Mouse (Mus musculus) lung, postnatal 0 days (tissue): Measurements from ENCODE around the gene Pappa2. TPM values are rescaled to one million over a fixed set of nuclear protein-coding genes. Genes with fewer than 3 reads are reported as not detected.
A peak's percentile ranks its signal among the peaks of the same experiment; 100 is the strongest.

Experiments
- ATAC-seq: fragments of 200-750 bp; cut with Nextera tagmentation; 2 replicates; pipeline ENCODE4 v1.8.0; 2017; ENCODE audit warnings: moderate library complexity
- DNase-seq: peaks from one replicate; pipeline ENCODE4 v3.0.0-alpha.2; 2016; ENCODE audit warnings: low spot score
- H3K27ac ChIP-seq: fragments of 300-500 bp; sonication (generic); 2 replicates; pipeline ENCODE4 v1.5.1; 2014; ENCODE audit warnings: antibody characterized with exemption, mild to moderate bottlenecking, low read length, mixed read lengths
- H3K27me3 ChIP-seq: fragments of 300-500 bp; sonication (generic); replicated peaks from 2 replicates; pipeline ENCODE4 v1.6.1; 2014; ENCODE audit warnings: low read length, mixed read lengths; ENCODE audit not compliant: insufficient read depth
- H3K36me3 ChIP-seq: fragments of 300-500 bp; sonication (generic); 2 replicates; pipeline ENCODE4 v1.6.1; 2014; ENCODE audit warnings: low read length, mixed read lengths; ENCODE audit not compliant: insufficient read depth
- H3K4me1 ChIP-seq: fragments of 300-500 bp; sonication (generic); 2 replicates; pipeline ENCODE4 v1.6.1; 2014; ENCODE audit warnings: antibody characterized with exemption, low read depth, low read length, mixed read lengths; ENCODE audit not compliant: insufficient read depth
- H3K4me2 ChIP-seq: fragments of 300-500 bp; sonication (generic); replicated peaks from 2 replicates; pipeline ENCODE4 v1.6.1; 2014; ENCODE audit warnings: low read depth, mild to moderate bottlenecking, low read length, moderate library complexity, mixed read lengths
- H3K4me3 ChIP-seq: fragments of 300-500 bp; sonication (generic); 2 replicates; pipeline ENCODE4 v1.5.1; 2014; ENCODE audit warnings: low read depth, low read length
- H3K9ac ChIP-seq: fragments of 300-500 bp; sonication (generic); replicated peaks from 2 replicates; pipeline ENCODE4 v1.6.1; 2014; ENCODE audit warnings: low read depth, mild to moderate bottlenecking
- H3K9me3 ChIP-seq: fragments of 300-500 bp; sonication (generic); 2 replicates; pipeline ENCODE4 v1.6.1; 2016; ENCODE audit warnings: low read length, mixed read lengths
- CTCF ChIP-seq: IDR thresholded peaks from 2 replicates; pipeline ENCODE4 v1.5.1; 2016; ENCODE audit warnings: antibody characterized with exemption, mild to moderate bottlenecking
- EP300 ChIP-seq: IDR thresholded peaks from 2 replicates; pipeline ENCODE4 v1.6.1; 2016; ENCODE audit warnings: antibody characterized with exemption, mild to moderate bottlenecking, control low read depth
- WGBS: fragments of 180-500 bp; shearing (Covaris S2); extraction: QIAGEN DNeasy Blood & Tissue Kit; methylation state at CpG from one replicate; pipeline ENCODE4 v1.1.7; 2014; 5-methylcytosine and 5-hydroxymethylcytosine counted together
- polyA plus RNA-seq: library from polyadenylated mRNA; unstranded; fragments of >200 nt; fragmentation: Nextera tagmentation; extraction: Ambion mirVana; gene quantifications from 2 replicates; pipeline ENCODE4 v1.2.1, GENCODE M21; 2015

Gene Pappa2
- polyA plus RNA-seq, 1 experiment from 2014 or later: 0.57 TPM

DNA sequence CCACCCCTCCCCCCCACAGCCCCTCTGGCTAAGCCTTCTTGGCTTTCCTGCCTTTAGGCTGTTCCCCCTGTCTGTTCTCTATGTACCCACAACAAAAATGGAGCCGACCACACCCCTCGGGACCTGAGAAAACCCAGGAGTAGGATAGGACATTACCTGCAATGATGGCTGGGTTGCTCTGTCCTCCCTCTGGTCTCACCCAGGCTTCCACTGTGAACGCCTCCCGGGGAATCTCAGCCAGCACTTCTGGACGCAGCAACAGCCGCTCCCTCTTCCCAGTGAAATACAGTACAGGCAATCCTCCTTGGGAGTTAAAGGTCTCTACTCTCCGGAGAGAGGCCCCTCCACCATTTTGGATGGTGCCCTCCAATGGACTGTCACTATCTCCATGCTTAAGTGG lies 23.9 kb downstream of the Pappa2 start:
- Histone ChIP-seq H3K27ac (no peak overlapping the region), H3K9me3 (no peaks in the 10 kb centered on the region), H3K9ac (no peak overlapping the region), H3K27me3 (no peaks in the 10 kb centered on the region), H3K4me3 (no peak overlapping the region), H3K36me3 (no peaks in the 10 kb centered on the region), H3K4me1 (no peaks in the 10 kb centered on the region), H3K4me2 (no peak overlapping the region)
- no peak for ATAC-seq
- no peak for TF ChIP-seq EP300
- TF ChIP-seq CTCF: no peak
- 86% methylated on average over 7 of the region's 7 CpGs for WGBS
- DNase-seq: no peak

DNA sequence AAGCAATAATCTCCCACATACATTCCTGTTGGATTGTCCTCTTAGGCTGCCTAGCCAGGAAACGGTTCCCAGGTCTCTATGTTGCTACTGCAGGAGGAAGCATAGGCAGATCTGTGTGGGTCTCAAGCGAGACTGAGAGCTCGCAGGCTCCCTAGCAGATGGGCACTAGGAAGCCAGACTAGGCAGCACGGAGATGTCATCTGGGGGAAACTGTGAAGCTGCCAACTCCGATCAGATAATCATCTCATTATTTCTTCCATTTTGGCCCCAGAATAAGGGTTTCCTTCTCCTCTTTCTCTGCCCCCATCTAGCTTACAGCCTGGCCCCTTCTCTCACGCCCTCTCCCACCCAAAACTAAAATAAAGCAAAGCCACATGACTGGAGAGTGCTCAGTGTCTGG lies 25.5 kb downstream of the Pappa2 start:
- TF ChIP-seq EP300 (no peak), CTCF (no peak)
- ATAC-seq: no peak

DNA sequence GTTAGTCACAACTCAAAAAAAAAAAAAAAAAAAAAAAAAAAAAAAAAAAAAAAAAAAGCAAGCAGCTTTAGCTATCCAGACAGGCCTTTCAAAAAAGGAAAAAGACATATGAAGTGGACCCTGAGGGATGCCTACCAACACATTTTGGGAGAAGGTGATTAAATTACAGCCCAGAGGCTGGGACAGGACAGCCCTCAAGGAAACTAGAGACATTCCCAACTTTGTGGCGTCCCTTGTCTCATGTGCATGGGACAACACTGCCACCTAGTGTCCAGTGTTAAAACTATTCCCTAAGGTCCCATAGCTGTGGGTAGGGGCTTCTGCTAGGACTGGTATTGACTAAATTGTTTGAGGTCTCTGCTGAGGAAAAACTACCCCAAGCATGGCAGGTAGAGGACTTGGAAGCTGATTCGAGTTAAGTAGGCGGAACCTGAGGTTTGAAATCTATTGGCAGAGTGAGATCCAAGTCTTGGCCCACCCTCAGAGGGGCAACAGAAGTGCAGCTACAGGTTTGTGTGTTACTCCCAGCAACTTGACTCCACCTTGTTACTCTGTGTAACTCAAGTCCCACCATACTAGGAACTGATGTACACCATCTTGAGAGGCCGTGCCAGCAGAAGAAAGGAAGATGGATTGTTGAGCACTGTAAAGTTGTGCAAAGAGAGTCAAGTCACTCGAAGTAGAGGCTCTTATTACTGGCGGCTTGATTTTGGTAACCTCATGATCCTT lies 26.6 kb downstream of the Pappa2 start:
- TF ChIP-seq CTCF (peak; percentile 96), EP300 (no peak)
- H3K27me3 ChIP-seq: no peaks in the 10 kb centered on the region
- ATAC-seq: peak; percentile 68
- WGBS: 35% methylated on average over 6 of the region's 6 CpGs
- no peak overlapping the region for H3K4me2 ChIP-seq
- no peak overlapping the region for H3K9ac ChIP-seq
- DNase-seq: peak; percentile 79
- H3K9me3 ChIP-seq: no peaks in the 10 kb centered on the region
- no peak overlapping the region for H3K4me3 ChIP-seq
- H3K27ac ChIP-seq: no peak overlapping the region
- no peaks in the 10 kb centered on the region for H3K4me1 ChIP-seq
- no peaks in the 10 kb centered on the region for H3K36me3 ChIP-seq

More for the DNA sequence above, 25.5 kb downstream of the Pappa2 start:
- H3K9ac ChIP-seq: no peak overlapping the region
- no peaks in the 10 kb centered on the region for H3K9me3 ChIP-seq
- no peaks in the 10 kb centered on the region for H3K36me3 ChIP-seq
- no peak overlapping the region for H3K27ac ChIP-seq
- no peak for DNase-seq
- WGBS: 57% methylated on average over 6 of the region's 6 CpGs
- no peaks in the 10 kb centered on the region for H3K27me3 ChIP-seq
- H3K4me2 ChIP-seq: no peak overlapping the region
- no peak overlapping the region for H3K4me3 ChIP-seq
- H3K4me1 ChIP-seq: no peaks in the 10 kb centered on the region

DNA sequence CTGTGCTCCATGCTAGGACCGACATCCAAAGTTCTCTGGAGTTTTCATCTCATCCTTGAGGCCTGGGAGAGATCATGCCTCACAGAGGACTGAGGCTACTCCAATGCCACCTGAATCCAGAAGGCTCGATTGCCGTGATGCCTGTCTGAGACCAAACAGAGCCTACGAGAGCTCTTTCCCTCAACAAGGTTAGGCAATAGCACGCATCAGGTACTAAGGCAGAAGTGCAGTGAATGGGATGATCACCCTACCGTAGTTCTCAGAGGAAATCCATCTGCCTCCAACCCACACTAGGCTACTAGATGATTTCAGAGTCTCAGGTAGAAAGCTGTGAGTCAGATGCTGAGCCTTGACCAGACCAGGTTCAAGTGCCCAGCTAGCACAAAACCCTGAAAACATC lies 31.2 kb downstream of the Pappa2 start:
- TF ChIP-seq EP300: no peak
- no peak for TF ChIP-seq CTCF
- Histone ChIP-seq H3K27me3 (no peaks in the 10 kb centered on the region), H3K4me3 (no peak overlapping the region), H3K36me3 (no peaks in the 10 kb centered on the region), H3K27ac (no peak overlapping the region), H3K4me1 (no peaks in the 10 kb centered on the region), H3K4me2 (no peak overlapping the region), H3K9ac (no peak overlapping the region), H3K9me3 (no peaks in the 10 kb centered on the region)
- no peak for DNase-seq
- ATAC-seq: no peak
- WGBS: 72% methylated on average over 6 of the region's 6 CpGs

DNA sequence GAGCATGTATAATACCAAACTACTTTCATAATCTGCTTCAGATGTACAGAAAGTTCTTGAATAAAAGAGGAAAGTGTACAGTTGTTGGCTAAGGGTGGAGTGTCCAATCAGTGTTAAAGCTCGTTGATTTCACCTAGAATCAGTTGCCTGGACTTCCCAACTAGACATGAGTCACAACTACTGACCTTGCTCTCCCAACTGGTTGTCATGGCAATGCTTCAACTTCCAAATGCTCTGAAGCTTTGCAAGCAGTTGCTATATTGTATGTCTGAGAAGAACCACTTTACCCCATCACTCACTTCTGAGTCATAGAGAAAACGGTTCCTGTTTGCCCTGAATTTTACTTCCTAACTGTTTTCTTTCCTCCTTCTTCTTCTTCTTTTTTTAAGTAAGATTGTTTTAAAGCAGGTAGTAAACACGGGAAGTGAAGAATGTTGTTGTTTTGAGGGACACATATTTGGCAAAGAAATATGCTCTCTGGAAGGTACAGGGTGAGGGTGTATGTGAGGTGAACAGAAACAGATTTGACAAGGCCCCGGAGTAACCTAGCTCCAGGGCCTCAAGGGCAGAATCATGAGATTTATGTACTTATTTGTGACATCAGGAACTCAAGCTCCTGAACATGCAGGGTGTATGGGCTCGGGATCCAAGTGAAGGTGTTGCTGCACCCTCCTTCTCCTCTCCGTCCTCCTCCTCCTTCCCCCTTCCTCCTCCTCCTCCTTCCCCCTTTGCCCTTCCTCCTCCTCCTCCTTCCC lies 32.1 kb downstream of the Pappa2 start:
- WGBS: 47% methylated on average over 6 of the region's 6 CpGs
- no peak overlapping the region for H3K9ac ChIP-seq
- no peak overlapping the region for H3K4me2 ChIP-seq
- H3K36me3 ChIP-seq: no peaks in the 10 kb centered on the region
- no peaks in the 10 kb centered on the region for H3K4me1 ChIP-seq
- H3K27ac ChIP-seq: no peak overlapping the region
- no peak for TF ChIP-seq EP300
- no peak for TF ChIP-seq CTCF
- no peaks in the 10 kb centered on the region for H3K27me3 ChIP-seq
- ATAC-seq (peak; percentile 25; the same call in 1 of the 2 replicates), DNase-seq (peak; percentile 21)
- no peaks in the 10 kb centered on the region for H3K9me3 ChIP-seq
- H3K4me3 ChIP-seq: no peak overlapping the region

DNA sequence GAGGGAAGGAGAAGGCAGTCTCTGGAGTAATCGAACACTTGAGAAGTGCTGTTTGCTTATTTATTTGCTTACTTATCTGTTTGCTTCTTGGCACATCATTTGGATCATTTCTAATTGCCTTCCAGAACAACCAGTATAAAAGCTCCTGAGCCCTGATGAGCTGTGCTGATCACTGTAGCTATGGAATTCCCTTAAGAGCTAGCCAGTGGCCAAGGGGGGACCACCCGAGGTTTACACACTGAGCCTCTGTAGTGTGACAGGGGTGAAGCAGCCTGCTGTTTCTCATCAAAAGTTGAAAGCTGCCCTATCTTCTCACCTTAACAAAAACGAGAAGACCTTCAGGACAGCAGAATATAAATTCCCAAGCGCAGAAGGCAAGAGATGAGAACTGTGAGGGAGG lies 35.4 kb downstream of the Pappa2 start:
- no peaks in the 10 kb centered on the region for H3K27me3 ChIP-seq
- ATAC-seq (no peak), DNase-seq (no peak)
- no peaks in the 10 kb centered on the region for H3K9me3 ChIP-seq
- no peaks in the 10 kb centered on the region for H3K4me1 ChIP-seq
- H3K4me2 ChIP-seq: no peak overlapping the region
- H3K27ac ChIP-seq: no peak overlapping the region
- TF ChIP-seq CTCF: no peak
- no peak for TF ChIP-seq EP300
- 62% methylated on average over 4 of the region's 4 CpGs for WGBS
- no peak overlapping the region for H3K4me3 ChIP-seq
- H3K9ac ChIP-seq: no peak overlapping the region
- H3K36me3 ChIP-seq: no peaks in the 10 kb centered on the region
